Mouse (Mus musculus) stomach, embryonic 14.5 days (tissue): ENCODE measurements around the gene Osbpl11. TPM values are rescaled to one million over a fixed set of nuclear protein-coding genes. Genes with fewer than 3 reads are reported as not detected.
A peak's percentile ranks its signal among the peaks of the same experiment; 100 is the strongest.

ENCODE experiments used
- ATAC-seq: fragments of 200-750 bp; cut with Nextera tagmentation; 2 replicates; pipeline ENCODE4 v1.8.0; 2017; ENCODE audit warnings: low read depth, moderate TSS enrichment; ENCODE audit not compliant: insufficient number of reproducible peaks, insufficient read depth, low FRiP score
- H3K27ac ChIP-seq: fragments of 300-500 bp; sonication (generic); 2 replicates; pipeline ENCODE4 v1.5.1; 2014; ENCODE audit warnings: mild to moderate bottlenecking, low read length, moderate library complexity, mixed read lengths
- H3K27me3 ChIP-seq: fragments of 300-500 bp; sonication (generic); 2 replicates; pipeline ENCODE4 v1.6.1; 2014; ENCODE audit warnings: low read length, control low read depth, mixed read lengths; ENCODE audit not compliant: control insufficient read depth, insufficient read depth
- H3K36me3 ChIP-seq: fragments of 300-500 bp; sonication (generic); 2 replicates; pipeline ENCODE4 v1.6.1; 2014; ENCODE audit warnings: mild to moderate bottlenecking, control low read depth, low read length, moderate library complexity, mixed read lengths; ENCODE audit not compliant: control insufficient read depth, insufficient read depth
- H3K4me1 ChIP-seq: fragments of 300-500 bp; sonication (generic); 2 replicates; pipeline ENCODE4 v1.6.1; 2014; ENCODE audit warnings: low read length, control low read depth, mixed read lengths; ENCODE audit not compliant: control insufficient read depth, insufficient read depth
- H3K4me2 ChIP-seq: fragments of 300-500 bp; sonication (generic); replicated peaks from 2 replicates; pipeline ENCODE4 v1.6.1; 2014; ENCODE audit warnings: low read depth, low read length, control low read depth
- H3K4me3 ChIP-seq: fragments of 300-500 bp; sonication (generic); 2 replicates; pipeline ENCODE4 v1.5.1; 2014; ENCODE audit warnings: low read depth, low read length, control low read depth
- H3K9ac ChIP-seq: fragments of 300-500 bp; sonication (generic); replicated peaks from 2 replicates; pipeline ENCODE4 v1.6.1; 2014; ENCODE audit warnings: low read depth, mild to moderate bottlenecking, control low read depth, low read length, moderate library complexity, mixed read lengths
- H3K9me3 ChIP-seq: fragments of 300-500 bp; sonication (generic); 2 replicates; pipeline ENCODE4 v1.6.1; 2016; ENCODE audit warnings: low read depth, low read length, control low read depth; ENCODE audit not compliant: control insufficient read depth
- WGBS: fragments of 180-500 bp; shearing (Covaris S2); extraction: QIAGEN DNeasy Blood & Tissue Kit; methylation state at CpG from one replicate; pipeline ENCODE4 v1.1.7; 2014; 5-methylcytosine and 5-hydroxymethylcytosine counted together
- polyA plus RNA-seq: library from polyadenylated mRNA; unstranded; fragments of >200 nt; fragmentation: Nextera tagmentation; extraction: Ambion mirVana; gene quantifications from 2 replicates; pipeline ENCODE4 v1.2.1, GENCODE M21; 2014

Osbpl11 gene
- polyA plus RNA-seq, 1 experiment from 2014 or later = 18.2 TPM

DNA sequence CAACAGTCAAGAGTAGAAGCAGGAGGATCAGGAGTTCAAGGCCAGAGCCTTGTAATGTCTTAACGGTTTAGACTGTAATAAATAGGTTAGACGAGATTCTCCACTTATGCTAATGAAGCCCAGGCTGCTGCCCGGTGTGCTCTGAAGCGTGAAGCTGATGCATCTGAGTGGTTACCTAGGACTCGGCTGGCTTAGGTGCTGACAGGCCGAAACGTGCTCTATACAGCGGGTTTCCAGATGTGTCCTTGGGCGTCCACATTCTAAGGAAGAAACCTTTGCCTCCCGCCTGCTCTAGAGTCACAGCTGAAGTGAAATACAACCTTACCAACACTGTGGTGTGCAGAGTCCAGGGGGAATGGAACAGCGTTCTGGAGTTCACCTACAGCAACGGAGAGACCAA, 49.3 kb downstream of the Osbpl11 start:
- no peaks in the 10 kb centered on the region for H3K4me1 ChIP-seq
- H3K9me3 ChIP-seq = no peaks in the 10 kb centered on the region
- H3K27me3 ChIP-seq = no peaks in the 10 kb centered on the region
- no peak overlapping the region for H3K4me3 ChIP-seq
- H3K9ac ChIP-seq = no peak overlapping the region
- no peak for ATAC-seq
- 0 out of 2 replicates have a peak overlapping the region, but pooled peaks have one; percentile 27 for H3K27ac ChIP-seq
- 87% methylated on average over 12 of the region's 12 CpGs for WGBS
- no peak overlapping the region for H3K4me2 ChIP-seq
- peaks cover 39% of the 10 kb centered on the region for H3K36me3 ChIP-seq

DNA sequence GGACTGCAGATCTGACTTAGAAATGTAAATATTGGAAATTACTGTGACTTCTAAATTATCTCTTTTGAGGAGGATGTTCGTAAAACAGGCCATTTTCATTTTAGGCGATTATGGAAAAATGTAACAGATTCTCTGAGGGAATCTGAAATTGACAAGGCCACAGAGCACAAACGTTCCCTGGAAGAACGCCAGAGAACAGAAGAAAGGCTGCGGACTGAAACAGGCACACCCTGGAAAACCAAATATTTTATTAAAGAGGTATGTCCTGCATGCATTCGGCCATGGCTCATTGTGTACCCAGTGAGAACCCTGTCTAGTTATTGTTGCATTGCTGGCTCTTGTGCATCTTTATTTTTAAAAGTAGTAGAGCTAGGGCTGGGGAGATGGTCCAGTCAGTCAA, 51.3 kb downstream of the Osbpl11 start:
- H3K9ac ChIP-seq = no peak overlapping the region
- no peak overlapping the region for H3K4me2 ChIP-seq
- H3K4me1 ChIP-seq = no peaks in the 10 kb centered on the region
- no peak for ATAC-seq
- H3K36me3 ChIP-seq = peaks cover 56% of the 10 kb centered on the region
- H3K4me3 ChIP-seq = no peak overlapping the region
- H3K27ac ChIP-seq = no peak overlapping the region
- no peaks in the 10 kb centered on the region for H3K27me3 ChIP-seq
- 66% methylated on average over 6 of the region's 6 CpGs for WGBS
- H3K9me3 ChIP-seq = no peaks in the 10 kb centered on the region

DNA sequence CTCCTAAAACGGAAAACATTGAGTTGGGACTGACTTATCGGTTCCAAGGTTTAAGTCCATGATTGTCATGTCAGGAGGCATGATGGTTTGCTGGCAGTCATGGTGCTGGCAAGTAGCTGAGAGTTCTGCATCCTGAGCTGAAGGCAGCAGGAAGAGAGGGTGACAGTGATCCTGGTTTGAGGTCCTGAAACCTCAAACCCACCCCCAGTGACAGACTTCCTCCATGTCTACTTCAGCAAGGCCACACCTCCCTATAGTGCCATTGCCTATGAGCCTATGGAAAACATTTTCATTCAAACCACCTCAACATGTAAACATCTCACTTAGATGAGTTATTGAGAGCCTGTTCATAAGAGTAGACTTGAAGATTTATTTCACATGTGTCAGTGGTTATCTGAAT, 54.4 kb downstream of the Osbpl11 start:
- no peak overlapping the region for H3K27ac ChIP-seq
- no peak for ATAC-seq
- H3K9me3 ChIP-seq = no peaks in the 10 kb centered on the region
- H3K27me3 ChIP-seq = no peaks in the 10 kb centered on the region
- H3K9ac ChIP-seq = no peak overlapping the region
- peaks cover 66% of the 10 kb centered on the region for H3K36me3 ChIP-seq
- no peak overlapping the region for H3K4me2 ChIP-seq
- H3K4me3 ChIP-seq = no peak overlapping the region
- WGBS = 94% methylated on average over 2 of the region's 2 CpGs
- H3K4me1 ChIP-seq = no peaks in the 10 kb centered on the region

DNA sequence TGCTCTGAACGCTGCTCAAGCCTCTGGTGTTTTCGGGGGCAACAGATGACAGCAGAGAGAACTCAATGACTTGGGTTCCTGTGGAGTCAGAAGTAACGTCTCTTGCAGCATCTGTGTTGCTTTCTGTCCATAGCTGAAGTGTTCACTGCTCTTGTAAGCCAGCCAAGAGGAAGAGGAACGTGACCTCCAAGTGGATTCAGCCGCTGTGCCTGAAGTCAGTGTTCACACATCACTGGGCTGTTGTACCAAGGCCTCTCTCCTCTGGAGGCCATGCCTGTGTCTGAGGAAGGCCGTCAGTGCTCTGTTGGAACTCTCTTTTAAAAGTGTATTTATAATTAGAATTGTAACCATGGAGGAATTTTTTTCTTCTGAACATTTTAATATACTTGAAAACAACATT, 57.2 kb downstream of the Osbpl11 start:
- WGBS = 88% methylated on average over 6 of the region's 6 CpGs
- Histone ChIP-seq H3K9ac (no peak overlapping the region), H3K27ac (no peak overlapping the region), H3K4me3 (no peak overlapping the region), H3K9me3 (no peaks in the 10 kb centered on the region), H3K4me2 (no peak overlapping the region), H3K27me3 (no peaks in the 10 kb centered on the region), H3K36me3 (peaks cover 58% of the 10 kb centered on the region), H3K4me1 (no peaks in the 10 kb centered on the region)
- ATAC-seq = no peak

DNA sequence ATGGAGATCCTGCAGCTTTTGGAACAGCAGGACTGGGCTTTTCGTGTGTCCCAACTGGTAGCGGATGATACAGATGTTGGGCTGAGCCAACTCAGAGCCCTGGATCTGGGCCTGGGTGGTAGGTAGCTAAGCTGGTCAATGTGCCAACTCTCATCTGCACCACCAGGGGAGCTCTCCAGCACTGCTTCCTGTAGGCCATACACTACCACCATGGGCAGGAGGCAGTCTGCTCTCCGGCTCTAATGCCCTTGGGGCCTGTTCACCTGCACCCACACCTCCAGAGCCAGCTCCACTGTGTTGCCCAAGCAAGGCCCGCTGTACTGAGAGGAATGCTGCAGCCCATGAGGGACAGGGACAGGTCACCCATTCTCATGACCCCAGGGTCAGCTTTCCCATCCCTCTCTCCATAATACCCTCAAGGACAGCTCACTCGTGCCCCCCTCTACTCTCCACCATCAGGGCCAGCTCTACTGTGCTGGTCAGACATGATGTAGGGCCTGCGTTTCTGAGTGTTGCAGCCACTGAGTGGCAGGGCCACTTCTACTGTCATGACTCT, 59.3 kb downstream of the Osbpl11 start:
- H3K27ac ChIP-seq = no peak overlapping the region
- H3K9me3 ChIP-seq = no peaks in the 10 kb centered on the region
- H3K4me1 ChIP-seq = no peaks in the 10 kb centered on the region
- H3K4me2 ChIP-seq = no peak overlapping the region
- no peak overlapping the region for H3K9ac ChIP-seq
- WGBS = 90% methylated on average over 6 of the region's 6 CpGs
- H3K4me3 ChIP-seq = no peak overlapping the region
- peaks cover 45% of the 10 kb centered on the region for H3K36me3 ChIP-seq
- no peaks in the 10 kb centered on the region for H3K27me3 ChIP-seq
- ATAC-seq = peak; percentile 53; the same call in 1 of the 2 replicates

DNA sequence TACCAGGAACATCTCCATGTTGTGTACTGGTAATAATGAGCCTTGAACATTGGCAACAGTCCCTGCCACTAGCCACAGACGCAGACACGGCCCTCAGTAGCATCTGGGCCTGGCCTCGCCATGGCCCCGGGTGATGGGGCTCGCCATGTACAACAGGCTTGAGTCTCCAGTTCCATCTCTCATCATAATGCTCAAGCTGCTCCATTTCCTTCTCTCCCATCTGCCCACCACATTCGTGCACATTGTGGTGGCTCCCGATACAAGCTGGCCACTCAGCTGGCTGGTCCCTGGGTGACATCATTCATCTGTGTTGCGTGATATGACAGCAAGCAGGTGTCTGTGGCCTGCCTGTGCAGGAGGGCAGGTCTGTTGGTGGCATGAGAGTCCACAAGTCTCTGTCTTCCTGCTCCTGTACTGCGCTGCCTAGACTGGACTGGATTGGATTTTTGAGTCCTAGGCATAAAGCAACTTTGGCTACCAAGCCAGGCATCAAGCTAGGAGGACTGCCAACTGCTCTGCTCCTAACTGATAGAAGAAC, 60.1 kb downstream of the Osbpl11 start:
- Histone ChIP-seq H3K4me3 (no peak overlapping the region), H3K4me1 (no peaks in the 10 kb centered on the region), H3K27ac (no peak overlapping the region), H3K36me3 (peaks cover 37% of the 10 kb centered on the region), H3K4me2 (no peak overlapping the region), H3K9ac (no peak overlapping the region), H3K9me3 (no peaks in the 10 kb centered on the region), H3K27me3 (no peaks in the 10 kb centered on the region)
- WGBS = 90% methylated on average over 9 of the region's 9 CpGs
- ATAC-seq = no peak

DNA sequence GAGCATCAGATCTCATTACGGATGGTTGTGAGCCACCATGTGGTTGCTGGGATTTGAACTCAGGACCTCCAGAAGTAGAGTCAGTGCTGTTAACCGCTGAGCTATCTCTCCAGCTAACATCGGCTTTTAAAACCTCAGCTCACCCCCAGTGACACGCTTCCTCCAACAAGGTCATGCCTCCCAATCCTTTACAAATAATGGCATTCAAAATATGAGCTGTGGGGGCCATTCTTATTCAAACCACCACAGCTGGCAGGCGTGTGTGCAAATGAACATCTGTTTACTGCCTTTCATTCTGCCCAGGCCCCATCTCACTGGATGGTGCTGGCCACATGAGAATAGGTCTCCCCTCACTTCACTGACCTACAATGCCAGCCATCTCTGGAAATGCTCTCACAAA, 61.7 kb downstream of the Osbpl11 start:
- no peak for ATAC-seq
- Histone ChIP-seq H3K9ac (no peak overlapping the region), H3K36me3 (peaks cover 24% of the 10 kb centered on the region; the same call in 1 of the 2 replicates), H3K4me3 (no peak overlapping the region), H3K9me3 (no peaks in the 10 kb centered on the region), H3K27me3 (no peaks in the 10 kb centered on the region), H3K4me2 (no peak overlapping the region), H3K27ac (no peak overlapping the region), H3K4me1 (no peaks in the 10 kb centered on the region)
- 89% methylated on average over 5 of the region's 5 CpGs for WGBS

DNA sequence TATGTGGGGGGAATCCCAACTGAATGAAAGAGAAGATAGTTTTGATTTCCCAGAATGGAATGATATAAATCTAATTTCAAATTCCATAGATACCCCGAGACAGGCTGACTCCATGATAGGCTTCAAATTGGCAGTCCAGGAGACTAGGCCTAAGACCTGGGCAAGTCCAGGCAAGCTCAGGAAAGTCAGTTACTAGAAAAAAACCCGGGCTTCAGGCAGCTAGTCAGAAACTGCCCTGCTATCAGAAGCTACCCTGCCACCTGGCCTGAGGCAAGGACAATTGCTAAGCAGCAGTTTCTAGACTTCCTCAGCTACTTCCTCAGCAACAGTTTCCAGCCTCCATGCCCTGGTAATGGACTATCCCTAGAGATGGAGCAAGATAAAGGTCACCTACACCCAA, 62.1 kb downstream of the Osbpl11 start:
- H3K9me3 ChIP-seq = no peaks in the 10 kb centered on the region
- H3K4me2 ChIP-seq = no peak overlapping the region
- no peak overlapping the region for H3K9ac ChIP-seq
- H3K27me3 ChIP-seq = no peaks in the 10 kb centered on the region
- no peak overlapping the region for H3K27ac ChIP-seq
- H3K4me1 ChIP-seq = peaks cover 1% of the 10 kb centered on the region; the same call in 1 of the 2 replicates
- H3K36me3 ChIP-seq = peaks cover 19% of the 10 kb centered on the region; the same call in 1 of the 2 replicates
- no peak for ATAC-seq
- 81% methylated on average over 2 of the region's 2 CpGs for WGBS
- no peak overlapping the region for H3K4me3 ChIP-seq

DNA sequence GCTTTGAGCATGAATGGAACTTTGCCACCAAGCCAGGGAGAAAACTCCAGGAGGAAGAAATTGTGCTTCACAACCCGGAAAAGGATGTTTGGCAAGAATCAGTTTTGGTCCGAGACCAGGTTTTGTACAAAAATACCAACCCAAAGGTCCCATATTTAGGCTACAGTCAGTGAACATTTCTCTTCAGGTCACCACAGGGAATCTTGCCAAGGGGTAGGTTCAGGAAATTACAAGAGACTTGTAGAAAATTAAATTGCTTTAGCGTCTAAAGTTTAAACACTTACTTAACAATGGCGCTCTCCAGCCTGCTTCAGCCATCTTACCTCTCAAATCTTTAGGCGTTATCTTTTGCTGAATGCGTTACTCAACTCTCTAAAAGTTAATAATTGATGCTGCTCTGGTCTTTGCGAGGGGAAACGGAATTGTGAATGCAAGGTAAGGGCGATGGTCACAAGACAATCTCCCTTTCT, 65.8 kb downstream of the Osbpl11 start:
- 15% methylated on average over 9 of the region's 9 CpGs for WGBS
- Histone ChIP-seq H3K4me3 (peak overlapping the region; percentile 98), H3K27ac (peak overlapping the region; percentile 85), H3K9me3 (no peaks in the 10 kb centered on the region), H3K4me1 (peaks cover 15% of the 10 kb centered on the region; the same call in 1 of the 2 replicates), H3K36me3 (no peaks in the 10 kb centered on the region), H3K9ac (peak overlapping the region; percentile 90), H3K4me2 (peak overlapping the region; percentile 79), H3K27me3 (no peaks in the 10 kb centered on the region)
- ATAC-seq = no peak
